Comparison of ENCODE assay signal across 9 mouse cellular contexts in the genomic region with DNA sequence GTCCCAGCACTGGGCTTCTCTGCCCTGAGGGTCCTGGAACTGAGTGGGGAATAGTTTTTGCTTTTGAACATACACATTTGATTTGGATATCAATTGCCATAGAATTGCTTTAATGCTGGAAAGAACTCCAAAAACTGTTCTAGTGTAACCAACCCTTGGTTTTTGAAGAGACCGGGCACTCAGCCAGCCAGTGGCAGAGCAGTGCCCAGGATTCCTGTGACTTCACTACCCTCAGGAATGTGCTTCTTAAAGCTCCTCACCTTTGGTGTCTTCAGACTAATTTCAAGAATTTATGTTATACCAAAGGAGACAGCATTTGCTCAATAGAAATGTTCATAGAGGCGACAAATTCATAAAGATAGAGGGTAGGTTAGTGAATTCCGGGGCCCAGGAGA. TPM values are rescaled to one million over a fixed set of nuclear protein-coding genes. Genes with fewer than 3 reads are reported as not detected.
DNase-seq lines count a peak whose midpoint lies in the region; ATAC-seq and TF ChIP-seq lines count a peak whose summit lies in the region.
"Had no signal": no experiment of that assay in that cellular context is flagged by ENCODE, and none has a peak within 500 bp of the region (broad histone marks: within the 10 kb centered on the region; RNA-seq: fewer than 3 reads in every experiment).

No protein-coding gene starts in this region.

- H3K27ac ChIP-seq in neural tube, embryonic 12.5 days, result no peak overlapping the region
- peak overlapping the region; percentile 87 for H3K27ac ChIP-seq in forebrain, embryonic 14.5 days (ENCODE audit: low read depth, low read length)
- peak overlapping the region; percentile 88 for H3K27ac ChIP-seq in kidney, postnatal 0 days
- H3K27ac ChIP-seq in midbrain, embryonic 16.5 days (ENCODE audit: low read length), result peak overlapping the region; percentile 58

- no peaks in the 10 kb centered on the region for H3K9me3 ChIP-seq in neural tube, embryonic 12.5 days
- no peaks in the 10 kb centered on the region for H3K9me3 ChIP-seq in forebrain, embryonic 14.5 days (replicated peaks; ENCODE audit: control insufficient read depth, low read length)
- no peaks in the 10 kb centered on the region for H3K9me3 ChIP-seq in kidney, postnatal 0 days (replicated peaks; ENCODE audit: low read length)
- H3K9me3 ChIP-seq in midbrain, embryonic 16.5 days (replicated peaks; ENCODE audit: control insufficient read depth, low read length, poor library complexity, severe bottlenecking), result no peaks in the 10 kb centered on the region
- H3K9me3 ChIP-seq: liver, embryonic 13.5 days had no signal

- WGBS in neural tube, embryonic 12.5 days, result 82% methylated on average over 3 of the region's 3 CpGs
- 43% methylated on average over 3 of the region's 3 CpGs for WGBS in forebrain, embryonic 14.5 days
- WGBS in kidney, postnatal 0 days, result 60% methylated on average over 3 of the region's 3 CpGs
- 67% methylated on average over 3 of the region's 3 CpGs for WGBS in midbrain, embryonic 16.5 days

- H3K9ac ChIP-seq in neural tube, embryonic 12.5 days, result 0 out of 2 replicates have a peak overlapping the region, but pooled peaks have one; percentile 49
- no peak overlapping the region; the same call in 1 of the 2 replicates for H3K9ac ChIP-seq in forebrain, embryonic 14.5 days (ENCODE audit: low read length)
- 0 out of 2 replicates have a peak overlapping the region, but pooled peaks have one; percentile 2 for H3K9ac ChIP-seq in kidney, postnatal 0 days (ENCODE audit: low read depth, low read length)
- H3K9ac ChIP-seq in midbrain, embryonic 16.5 days (ENCODE audit: low read depth, low read length), result no peak overlapping the region
- H3K9ac ChIP-seq: liver, embryonic 13.5 days had no signal

- H3K4me2 ChIP-seq in neural tube, embryonic 12.5 days (replicated peaks), result no peak overlapping the region
- H3K4me2 ChIP-seq in forebrain, embryonic 14.5 days (ENCODE audit: low read length), result no peak overlapping the region
- 0 out of 2 replicates have a peak overlapping the region, but pooled peaks have one; percentile 8 for H3K4me2 ChIP-seq in kidney, postnatal 0 days (ENCODE audit: low read length)
- no peak overlapping the region for H3K4me2 ChIP-seq in midbrain, embryonic 16.5 days (ENCODE audit: low read length)
- H3K4me2 ChIP-seq: liver, embryonic 13.5 days had no signal

- DNase-seq in neural tube, embryonic 10.5 days (ENCODE audit: extremely low spot score, low spot score), result no peak
- DNase-seq in forebrain, embryonic 14.5 days (ENCODE audit: low spot score), result peak; percentile 66
- DNase-seq in kidney, postnatal 0 days (ENCODE audit: low spot score), result peak; percentile 40
- DNase-seq in spleen, postnatal 36 days (ENCODE audit: low spot score in 2 of 2), result no peak
- no peak for DNase-seq in embryo, embryonic 11 days
- DNase-seq: liver, embryonic 13.5 days had no signal

- peaks cover 26% of the 10 kb centered on the region for H3K4me1 ChIP-seq in neural tube, embryonic 12.5 days
- peaks cover 24% of the 10 kb centered on the region for H3K4me1 ChIP-seq in forebrain, embryonic 14.5 days (ENCODE audit: control insufficient read depth, insufficient read depth, low read length)
- H3K4me1 ChIP-seq in kidney, postnatal 0 days (replicated peaks; ENCODE audit: insufficient read depth, low read length), result peaks cover 28% of the 10 kb centered on the region
- peaks cover 14% of the 10 kb centered on the region; the same call in 1 of the 2 replicates for H3K4me1 ChIP-seq in midbrain, embryonic 16.5 days (ENCODE audit: control insufficient read depth, insufficient read depth, low read length)
- H3K4me1 ChIP-seq: liver, embryonic 13.5 days had no signal

- ATAC-seq in neural tube, embryonic 12.5 days (ENCODE audit: low FRiP score, low read depth), result no peak
- ATAC-seq in forebrain, embryonic 14.5 days, result peak; percentile 30
- ATAC-seq in kidney, postnatal 0 days (replicated peaks; ENCODE audit: low FRiP score, low read depth), result no peak
- no peak for ATAC-seq in midbrain, embryonic 16.5 days
- ATAC-seq in frontal cortex, adult (ENCODE audit: low TSS enrichment), result no peak

- H3K4me3 ChIP-seq in neural tube, embryonic 12.5 days, result no peak overlapping the region
- no peak overlapping the region for H3K4me3 ChIP-seq in forebrain, embryonic 14.5 days (ENCODE audit: low read depth, low read length)
- H3K4me3 ChIP-seq in kidney, postnatal 0 days (replicated peaks; ENCODE audit: low read depth, low read length), result no peak overlapping the region
- no peak overlapping the region for H3K4me3 ChIP-seq in midbrain, embryonic 16.5 days (ENCODE audit: low read depth, low read length)
- H3K4me3 ChIP-seq: liver, embryonic 13.5 days had no signal

- no peaks in the 10 kb centered on the region for H3K27me3 ChIP-seq in neural tube, embryonic 12.5 days (replicated peaks)
- no peaks in the 10 kb centered on the region for H3K27me3 ChIP-seq in forebrain, embryonic 14.5 days (replicated peaks; ENCODE audit: control insufficient read depth, insufficient read depth, low read length)
- H3K27me3 ChIP-seq in kidney, postnatal 0 days (ENCODE audit: insufficient read depth, low read length), result no peaks in the 10 kb centered on the region
- no peaks in the 10 kb centered on the region for H3K27me3 ChIP-seq in midbrain, embryonic 16.5 days (ENCODE audit: control insufficient read depth, insufficient read depth, low read depth, low read length)
- H3K27me3 ChIP-seq: liver, embryonic 13.5 days had no signal

- TF ChIP-seq CTCF in kidney, postnatal 0 days (IDR thresholded peaks at IDR 0.05; ENCODE audit: low read depth), result no peak

- H3K36me3 ChIP-seq in neural tube, embryonic 12.5 days, result no peaks in the 10 kb centered on the region; the same call in 1 of the 2 replicates
- no peaks in the 10 kb centered on the region for H3K36me3 ChIP-seq in forebrain, embryonic 14.5 days (ENCODE audit: control insufficient read depth, insufficient read depth, low read length)
- H3K36me3 ChIP-seq in kidney, postnatal 0 days (ENCODE audit: insufficient read depth, low read length), result 0 out of 2 replicates have a peak, but pooled peaks cover 5% of the 10 kb centered on the region
- H3K36me3 ChIP-seq in midbrain, embryonic 16.5 days (ENCODE audit: control insufficient read depth, insufficient read depth, low read length), result no peaks in the 10 kb centered on the region
- H3K36me3 ChIP-seq: liver, embryonic 13.5 days had no signal

RNA-seq across cellular contexts. Expression of a gene that starts 33.1 kb away (rescaled TPM):
- 2.4 and 2.6 TPM in 2 replicates for polyA plus RNA-seq in neural tube, embryonic 12.5 days (2016; fragmentation: Nextera tagmentation; extraction: Ambion mirVana)
- 2.4 and 2.8 TPM in 2 replicates for polyA plus RNA-seq in forebrain, embryonic 14.5 days (2014; fragmentation: Nextera tagmentation; extraction: Ambion mirVana)
- polyA plus RNA-seq in kidney, postnatal 0 days (2015; fragmentation: Nextera tagmentation; extraction: Ambion mirVana), result 8.0 and 8.3 TPM in 2 replicates
- polyA plus RNA-seq in midbrain, embryonic 16.5 days (2015; fragmentation: Nextera tagmentation; extraction: Ambion mirVana), result 1.0 and 1.7 TPM in 2 replicates

RNA-seq across cellular contexts. Expression of a gene that starts 37.9 kb away (rescaled TPM):
- polyA plus RNA-seq in neural tube, embryonic 12.5 days (2016; fragmentation: Nextera tagmentation; extraction: Ambion mirVana), result 0.17 and 0.18 TPM in 2 replicates
- polyA plus RNA-seq in forebrain, embryonic 14.5 days (2014; fragmentation: Nextera tagmentation; extraction: Ambion mirVana), result 0.17 TPM in 1 of 2 replicates, not detected in the other
- 0.14 TPM in 1 of 2 replicates, not detected in the other for polyA plus RNA-seq in kidney, postnatal 0 days (2015; fragmentation: Nextera tagmentation; extraction: Ambion mirVana)
- 0.39 and 0.49 TPM in 2 replicates for polyA plus RNA-seq in midbrain, embryonic 16.5 days (2015; fragmentation: Nextera tagmentation; extraction: Ambion mirVana)
- polyA plus RNA-seq: liver, embryonic 13.5 days had no signal

Comparison
In these comparisons a context has a peak if more than half of its experiments do, and no peak if none do; other contexts are left out.
1. H3K9ac ChIP-seq: peak in neural tube, embryonic 12.5 days (single experiment) and kidney, postnatal 0 days (single experiment); none in forebrain, embryonic 14.5 days (single experiment) and midbrain, embryonic 16.5 days (single experiment).
2. DNase-seq: peak in forebrain, embryonic 14.5 days (single experiment) and kidney, postnatal 0 days (single experiment); none in neural tube, embryonic 10.5 days (single experiment), spleen, postnatal 36 days (0 of 2) and embryo, embryonic 11 days (single experiment).